Mouse (Mus musculus) embryonic fibroblast, embryonic 13.5 days (primary cell): ENCODE data around the gene Syn2.

Source experiments
- CTCF ChIP-seq: IDR thresholded peaks from 2 replicates; pipeline ENCODE4 v1.5.1; 2011; ENCODE audit warnings: mild to moderate bottlenecking, control low read depth, low read length, moderate library complexity, borderline replicate concordance; ENCODE audit not compliant: insufficient read depth
- POLR2A ChIP-seq: IDR thresholded peaks from 2 replicates; pipeline ENCODE4 v1.6.1; 2011; ENCODE audit warnings: low read depth, mild to moderate bottlenecking, control low read depth, low read length, moderate library complexity

- no peak for TF ChIP-seq POLR2A
- no peak for TF ChIP-seq CTCF
These were observed 144.9 kb downstream of the Syn2 start for GRCm38 (mm10) chr6:115279639-115280038.
